Mouse (Mus musculus): ENCODE results near the gene Stx8. TPM values are rescaled to one million over a fixed set of nuclear protein-coding genes. Genes with fewer than 3 reads are reported as not detected.

Gene Stx8
- polyA plus RNA-seq (2012; rRNA removed): 34.7 TPM in 2 replicates

- no peak within 1 kb of the TSS for H3K27ac ChIP-seq (ENCODE audit: insufficient read depth, low read length)
- TF ChIP-seq CTCF (IDR thresholded peaks at IDR 0.05; ENCODE audit: extremely low read depth, insufficient read depth, low read length) (no peak), POLR2A (IDR thresholded peaks at IDR 0.05; ENCODE audit: extremely low read depth, insufficient read depth, low read length) (peak; percentile 54; the same call in 1 of the 2 replicates)
These were observed at the start of gene Stx8 for GRCm38 (mm10) chr11:67965905-67966878. Gene Stx8 (plus strand): TSS chr11:67966193.

DNA sequence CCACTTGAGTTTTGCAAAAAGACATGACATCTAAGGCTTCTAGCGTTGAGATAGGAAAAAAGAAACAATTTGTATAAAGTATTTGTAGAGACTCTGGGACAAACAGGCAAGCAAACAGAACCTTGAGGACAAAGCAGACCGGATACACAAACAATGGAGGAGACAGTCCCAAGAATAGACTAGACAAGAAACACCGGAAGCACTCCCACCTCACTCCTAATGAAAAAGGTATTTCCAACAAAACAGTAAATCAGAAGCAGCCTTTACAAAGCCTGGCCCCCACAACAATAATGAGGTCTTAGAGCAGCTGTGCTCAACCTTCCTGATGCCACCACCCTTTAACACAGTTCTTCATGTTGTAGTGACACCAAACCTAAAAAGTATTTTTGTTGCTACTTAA lies 48.9 kb upstream of the Stx8 start:
- no peak overlapping the region for H3K4me3 ChIP-seq (ENCODE audit: insufficient read depth, low read length)
- H3K27ac ChIP-seq (ENCODE audit: insufficient read depth, low read length): no peak overlapping the region
- no peaks in the 10 kb centered on the region for H3K4me1 ChIP-seq (ENCODE audit: control insufficient read depth, insufficient read depth, low read length)
- no peak for TF ChIP-seq POLR2A (IDR thresholded peaks at IDR 0.05; ENCODE audit: extremely low read depth, insufficient read depth, low read length)
- TF ChIP-seq CTCF (IDR thresholded peaks at IDR 0.05; ENCODE audit: extremely low read depth, insufficient read depth, low read length): no peak

More at GRCm38 (mm10) chr11:67965905-67966878, at the start of gene Stx8:
- Histone ChIP-seq H3K4me1 (ENCODE audit: control insufficient read depth, insufficient read depth, low read length) (0 out of 2 replicates have a peak, but pooled peaks cover 1% of the 10 kb centered on the region), H3K4me3 (ENCODE audit: insufficient read depth, low read length) (peak within 1 kb of the TSS; percentile 86)

DNA sequence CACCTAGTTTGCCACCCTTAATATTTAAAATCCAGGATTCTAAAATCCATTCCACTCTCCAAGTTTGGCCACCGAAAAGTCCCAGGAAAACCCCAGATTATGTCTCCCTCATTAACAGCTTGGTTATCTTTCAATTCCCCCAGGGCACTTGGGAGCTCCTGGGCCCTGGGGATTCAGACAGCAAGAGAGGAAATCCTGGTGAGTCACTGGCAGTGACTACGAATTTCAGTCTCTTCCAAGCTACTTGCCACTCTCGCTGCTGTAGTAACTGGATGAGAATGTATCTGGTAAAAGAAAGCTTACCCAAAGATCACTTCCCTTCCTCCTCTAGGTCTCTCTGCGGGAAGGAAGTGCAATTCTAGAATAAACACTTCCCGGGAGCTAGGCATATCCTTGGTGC lies 46.4 kb upstream of the Stx8 start:
- Histone ChIP-seq H3K4me1 (ENCODE audit: control insufficient read depth, insufficient read depth, low read length) (no peaks in the 10 kb centered on the region), H3K27ac (ENCODE audit: insufficient read depth, low read length) (no peak overlapping the region), H3K4me3 (ENCODE audit: insufficient read depth, low read length) (no peak overlapping the region)
- TF ChIP-seq POLR2A (IDR thresholded peaks at IDR 0.05; ENCODE audit: extremely low read depth, insufficient read depth, low read length) (no peak), CTCF (IDR thresholded peaks at IDR 0.05; ENCODE audit: extremely low read depth, insufficient read depth, low read length) (no peak)

- TF ChIP-seq POLR2A (IDR thresholded peaks at IDR 0.05; ENCODE audit: extremely low read depth, insufficient read depth, low read length) (no peak), CTCF (IDR thresholded peaks at IDR 0.05; ENCODE audit: extremely low read depth, insufficient read depth, low read length) (no peak)
- H3K27ac ChIP-seq (ENCODE audit: insufficient read depth, low read length): no peak overlapping the region
- H3K4me3 ChIP-seq (ENCODE audit: insufficient read depth, low read length): peak overlapping the region; percentile 40
- H3K4me1 ChIP-seq (ENCODE audit: control insufficient read depth, insufficient read depth, low read length): no peaks in the 10 kb centered on the region
These were observed 45.6 kb upstream of the Stx8 start for GRCm38 (mm10) chr11:67920226-67920960.

DNA sequence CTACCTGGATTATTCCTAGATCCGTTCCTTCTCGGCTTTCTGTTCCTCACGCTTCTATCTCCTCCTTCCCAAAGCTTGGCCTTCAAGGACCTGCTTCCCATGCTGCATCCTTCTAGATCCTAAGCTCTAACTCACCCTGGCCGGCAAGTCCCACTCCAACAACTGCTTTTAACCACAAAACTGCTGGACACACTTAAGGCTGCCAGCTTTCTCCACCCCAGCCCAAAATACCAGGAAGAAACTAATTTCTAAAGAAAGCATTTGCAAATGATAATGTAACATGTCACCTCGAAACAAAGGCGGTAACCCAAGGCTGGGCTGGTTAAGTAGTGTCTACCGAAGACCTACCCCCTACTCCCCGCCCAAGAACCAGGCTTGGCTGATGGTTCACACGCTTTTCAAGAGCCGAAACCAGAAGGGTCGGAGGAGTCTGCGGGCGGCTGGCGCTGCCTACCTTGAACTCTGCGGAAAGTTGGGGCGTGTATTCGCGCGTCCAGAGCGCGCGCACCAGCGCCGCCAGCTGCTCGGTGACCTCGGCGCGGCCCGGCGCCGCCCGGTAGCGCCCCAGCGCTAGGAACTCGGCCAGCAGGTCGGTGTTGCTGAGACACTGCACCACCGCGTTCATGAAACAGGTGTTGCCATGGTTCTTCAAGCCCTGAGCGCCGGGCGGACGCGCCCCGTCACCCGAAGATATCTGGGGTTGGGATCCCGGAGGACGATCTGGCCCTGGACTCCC lies 44.7 kb upstream of the Stx8 start:
- no peak overlapping the region for H3K27ac ChIP-seq (ENCODE audit: insufficient read depth, low read length)
- TF ChIP-seq POLR2A (IDR thresholded peaks at IDR 0.05; ENCODE audit: extremely low read depth, insufficient read depth, low read length): no peak
- TF ChIP-seq CTCF (IDR thresholded peaks at IDR 0.05; ENCODE audit: extremely low read depth, insufficient read depth, low read length): no peak

DNA sequence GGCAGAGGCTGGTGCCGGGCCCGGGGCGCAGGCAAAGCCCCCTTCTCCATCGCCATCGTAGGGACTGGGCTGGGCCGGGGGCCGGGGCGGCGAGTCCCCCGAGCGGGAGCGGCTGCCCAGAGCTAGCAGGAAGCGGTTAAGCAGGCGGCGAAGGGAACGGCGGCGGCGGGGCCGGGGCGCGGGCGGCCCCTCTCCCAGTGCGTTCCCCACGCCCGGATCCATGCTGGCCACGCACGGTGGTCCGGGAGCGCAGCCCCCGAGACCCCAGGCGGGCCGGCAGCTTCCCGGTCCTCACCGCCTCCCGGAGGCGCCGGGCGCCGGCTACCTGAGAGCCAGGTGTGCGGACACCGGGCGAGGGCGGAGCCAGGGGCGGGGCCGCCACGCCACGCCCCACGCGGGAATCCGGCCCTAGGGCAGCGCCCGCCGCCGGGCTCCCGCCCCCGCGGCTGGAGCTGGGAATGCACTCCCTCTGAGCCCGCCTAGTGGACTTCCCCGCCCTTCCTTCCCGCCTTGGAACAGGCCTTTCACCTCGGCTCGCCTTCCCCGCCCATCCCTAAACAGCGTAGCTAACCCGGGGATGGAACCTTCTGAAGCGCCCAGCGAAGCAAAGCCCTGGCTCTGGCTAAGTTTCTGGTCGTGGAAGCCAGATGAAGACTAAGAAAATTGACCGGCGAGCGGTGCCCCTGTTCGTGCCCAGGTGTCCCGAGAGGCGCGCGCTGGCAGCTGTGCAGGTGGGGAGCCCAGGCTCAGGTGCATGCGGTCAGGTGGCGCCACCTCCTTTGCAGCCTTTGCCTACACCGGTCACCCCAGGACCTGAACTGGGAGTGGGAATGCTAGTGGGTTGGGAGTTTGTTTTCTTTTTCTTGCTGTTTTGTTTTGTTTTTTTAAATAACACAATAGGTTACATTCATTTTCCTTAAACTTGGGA lies 43.9 kb upstream of the Stx8 start, which contains the start of gene Usp43:
Gene Usp43 (minus strand): TSS at position 327 of the 928 bp plus-strand sequence.
- H3K27ac ChIP-seq (ENCODE audit: insufficient read depth, low read length): peak within 1 kb of the TSS; percentile 60
- peak within 1 kb of the TSS; percentile 40 for H3K4me3 ChIP-seq (ENCODE audit: insufficient read depth, low read length)
- H3K4me1 ChIP-seq (ENCODE audit: control insufficient read depth, insufficient read depth, low read length): no peaks in the 10 kb centered on the region
- no peak for TF ChIP-seq POLR2A (IDR thresholded peaks at IDR 0.05; ENCODE audit: extremely low read depth, insufficient read depth, low read length)
- no peak for TF ChIP-seq CTCF (IDR thresholded peaks at IDR 0.05; ENCODE audit: extremely low read depth, insufficient read depth, low read length)

More for the DNA sequence above, 44.7 kb upstream of the Stx8 start:
- Histone ChIP-seq H3K4me1 (ENCODE audit: control insufficient read depth, insufficient read depth, low read length) (no peaks in the 10 kb centered on the region), H3K4me3 (ENCODE audit: insufficient read depth, low read length) (peak overlapping the region; percentile 40)

DNA sequence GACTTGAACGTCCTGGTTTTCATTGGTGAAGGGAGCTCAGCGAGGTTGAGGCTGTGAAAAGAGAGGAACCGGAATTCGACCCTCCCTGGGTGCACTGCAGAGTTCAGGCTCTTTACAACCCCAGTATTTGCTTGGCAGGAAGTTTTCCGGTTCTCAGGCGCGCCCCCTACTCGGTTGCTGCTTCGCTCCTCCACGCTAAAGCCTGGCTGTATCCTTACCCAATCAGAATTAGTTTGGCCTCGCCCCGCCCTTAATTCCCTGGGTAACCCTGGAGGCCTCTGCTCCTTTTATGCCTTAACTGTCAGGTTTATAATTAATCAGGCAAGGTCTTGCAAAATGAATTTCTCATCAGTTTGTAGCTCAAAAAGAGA lies 43.3 kb upstream of the Stx8 start:
- TF ChIP-seq POLR2A (IDR thresholded peaks at IDR 0.05; ENCODE audit: extremely low read depth, insufficient read depth, low read length) (no peak), CTCF (IDR thresholded peaks at IDR 0.05; ENCODE audit: extremely low read depth, insufficient read depth, low read length) (no peak)
- Histone ChIP-seq H3K4me1 (ENCODE audit: control insufficient read depth, insufficient read depth, low read length) (no peaks in the 10 kb centered on the region), H3K27ac (ENCODE audit: insufficient read depth, low read length) (peak overlapping the region; percentile 60), H3K4me3 (ENCODE audit: insufficient read depth, low read length) (peak overlapping the region; percentile 40)

- Histone ChIP-seq H3K4me1 (ENCODE audit: control insufficient read depth, insufficient read depth, low read length) (no peaks in the 10 kb centered on the region), H3K27ac (ENCODE audit: insufficient read depth, low read length) (no peak overlapping the region), H3K4me3 (ENCODE audit: insufficient read depth, low read length) (no peak overlapping the region)
- no peak for TF ChIP-seq POLR2A (IDR thresholded peaks at IDR 0.05; ENCODE audit: extremely low read depth, insufficient read depth, low read length)
- no peak for TF ChIP-seq CTCF (IDR thresholded peaks at IDR 0.05; ENCODE audit: extremely low read depth, insufficient read depth, low read length)
These were observed 42.3 kb upstream of the Stx8 start for GRCm38 (mm10) chr11:67923720-67924119.
